Mouse (Mus musculus): ENCODE results near the gene Prm3. TPM values are rescaled to one million over a fixed set of nuclear protein-coding genes. Genes with fewer than 3 reads are reported as not detected.

Gene Prm3
- polyA plus RNA-seq, 1 experiment, result not detected

DNA sequence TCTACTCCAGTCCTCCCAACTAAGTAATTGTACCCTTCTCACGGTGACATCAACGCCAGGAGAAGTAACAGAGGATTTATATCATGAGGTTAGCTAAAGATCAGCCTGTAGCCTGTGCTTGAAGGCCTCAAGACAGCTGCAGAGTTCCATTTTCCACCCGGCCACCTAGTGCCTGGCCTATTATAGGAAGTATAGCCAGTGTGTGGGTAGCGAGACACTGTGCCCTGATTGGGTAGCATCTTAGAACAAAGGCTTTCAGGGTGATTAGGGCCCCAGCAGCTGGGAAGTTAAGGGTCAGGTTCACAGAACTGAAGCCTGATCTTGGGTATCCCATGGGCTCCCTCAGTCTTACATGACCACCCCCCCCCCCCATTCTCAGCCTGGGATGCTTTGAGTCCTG is 1.8 kb downstream of the Prm3 start:
- no peak for TF ChIP-seq POLR2A (IDR thresholded peaks at IDR 0.05; ENCODE audit: borderline replicate concordance, extremely low read depth, insufficient read depth, insufficient read length, poor library complexity, severe bottlenecking)
- no peak for TF ChIP-seq CTCF (IDR thresholded peaks at IDR 0.05; ENCODE audit: borderline replicate concordance, extremely low read depth, insufficient read depth, insufficient read length)
- no peak for DNase-seq (ENCODE audit: low read depth)

DNA sequence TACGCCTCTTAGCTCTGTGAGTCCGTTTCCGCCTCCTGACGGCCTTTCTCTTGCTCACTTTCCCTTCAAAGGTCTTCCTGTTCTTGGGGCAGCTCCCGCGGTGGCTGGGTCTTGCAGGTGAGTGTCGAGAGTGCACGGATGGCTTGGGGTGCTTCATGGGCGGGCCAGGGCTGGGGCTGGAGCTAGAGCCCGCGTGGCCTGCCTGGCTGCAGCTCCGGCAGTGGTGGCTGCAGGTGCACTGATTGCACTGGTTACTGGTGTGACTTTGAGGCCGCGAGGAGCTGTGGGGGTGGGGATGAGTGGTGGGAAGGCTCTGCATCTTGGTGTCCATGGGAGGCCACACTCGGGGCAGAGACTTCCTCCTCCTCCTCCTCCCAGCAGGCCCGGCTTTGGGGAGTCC is 2.4 kb downstream of the Prm3 start, which contains the start of gene Tnp2:
Gene Tnp2 (minus strand): TSS at position 390 of the 400 bp plus-strand sequence.
- no peak for DNase-seq (ENCODE audit: low read depth)
- TF ChIP-seq CTCF (IDR thresholded peaks at IDR 0.05; ENCODE audit: borderline replicate concordance, extremely low read depth, insufficient read depth, insufficient read length) (no peak), POLR2A (IDR thresholded peaks at IDR 0.05; ENCODE audit: borderline replicate concordance, extremely low read depth, insufficient read depth, insufficient read length, poor library complexity, severe bottlenecking) (no peak)

DNA sequence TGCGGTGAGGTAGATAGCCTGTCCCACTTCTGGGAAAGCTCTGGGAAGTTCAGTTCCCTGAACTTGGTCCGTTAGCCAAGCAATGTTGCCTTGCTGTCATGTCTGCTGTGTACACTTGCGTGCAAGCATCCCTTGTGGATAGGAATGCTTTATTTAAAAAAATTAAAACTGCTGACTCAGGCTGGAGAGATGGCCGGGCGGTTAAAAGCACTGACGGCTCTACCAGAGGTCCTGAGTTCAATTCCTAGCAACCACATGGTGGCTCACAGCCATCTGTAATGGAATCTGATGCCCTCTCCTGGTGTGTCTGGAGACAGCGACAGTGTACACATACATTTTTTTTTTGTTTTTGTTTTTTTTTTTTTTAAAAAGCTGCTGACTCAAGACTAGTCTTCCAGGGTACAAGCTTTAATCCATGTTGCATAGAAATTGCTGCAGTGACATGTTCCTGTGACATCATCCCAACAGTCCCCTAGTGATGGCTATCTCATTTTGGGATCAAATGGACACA is 3.1 kb downstream of the Prm3 start:
- DNase-seq (ENCODE audit: low read depth), result no peak
- TF ChIP-seq CTCF (IDR thresholded peaks at IDR 0.05; ENCODE audit: borderline replicate concordance, extremely low read depth, insufficient read depth, insufficient read length) (no peak), POLR2A (IDR thresholded peaks at IDR 0.05; ENCODE audit: borderline replicate concordance, extremely low read depth, insufficient read depth, insufficient read length, poor library complexity, severe bottlenecking) (no peak)

DNA sequence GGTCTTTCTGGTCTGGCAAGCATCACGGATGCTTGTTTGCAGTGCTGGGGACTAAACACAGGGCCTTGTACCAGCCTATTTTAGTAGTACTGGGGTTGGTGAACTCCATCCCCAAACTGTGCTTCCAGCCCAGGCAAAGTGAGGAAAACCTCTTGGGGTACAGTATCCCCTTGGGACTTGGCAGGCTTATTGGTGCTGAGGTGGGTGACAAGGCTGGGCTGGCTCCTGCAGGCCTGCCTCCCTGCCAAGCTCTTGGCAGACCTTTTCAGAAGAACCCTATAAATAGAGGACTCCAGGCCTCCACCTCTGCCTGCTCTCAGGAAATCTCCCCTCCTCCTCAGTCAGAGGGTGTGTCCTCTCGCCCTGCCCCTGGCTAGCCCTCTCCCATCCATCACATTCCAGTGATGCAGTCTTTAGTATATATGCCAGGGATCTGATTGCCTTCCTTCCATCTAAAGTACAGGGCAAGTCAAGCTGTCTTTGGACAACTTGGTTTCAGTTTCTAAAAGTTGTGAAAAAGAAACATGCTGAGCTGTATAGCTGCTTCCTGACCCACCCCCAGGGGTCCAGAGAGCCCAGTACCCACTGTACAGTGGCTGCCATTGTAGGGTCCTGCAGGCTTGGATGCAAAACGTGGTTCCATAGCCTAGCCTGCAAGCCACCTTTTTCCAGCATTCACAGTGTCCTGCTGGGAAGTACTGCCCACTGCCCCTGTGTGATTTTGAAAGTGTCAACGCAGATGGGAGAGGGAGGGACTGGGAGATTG is 3.7 kb downstream of the Prm3 start:
- no peak for DNase-seq (ENCODE audit: low read depth)
- TF ChIP-seq CTCF (IDR thresholded peaks at IDR 0.05; ENCODE audit: borderline replicate concordance, extremely low read depth, insufficient read depth, insufficient read length) (no peak), POLR2A (IDR thresholded peaks at IDR 0.05; ENCODE audit: borderline replicate concordance, extremely low read depth, insufficient read depth, insufficient read length, poor library complexity, severe bottlenecking) (no peak)

DNA sequence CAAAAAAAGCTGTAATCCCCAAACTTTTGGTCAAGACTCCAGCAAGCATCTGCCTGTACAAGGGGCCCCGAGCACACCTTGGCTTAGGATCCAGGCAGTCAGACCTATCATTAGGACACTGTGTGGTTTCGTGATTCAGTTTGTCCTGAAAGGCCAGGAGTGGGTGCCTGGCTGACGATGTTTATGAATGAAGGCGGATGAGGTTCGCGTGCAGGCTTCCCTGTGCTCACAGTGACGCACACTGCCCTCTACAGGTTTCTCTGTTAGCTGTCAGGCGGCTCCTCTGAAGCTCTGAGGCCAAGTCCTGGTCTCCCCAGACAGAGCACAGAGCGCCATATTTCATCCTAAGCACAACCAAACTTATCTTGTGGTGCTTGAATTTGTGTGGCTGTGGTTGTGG is 4.4 kb downstream of the Prm3 start:
- peak; percentile 95 for DNase-seq (ENCODE audit: low read depth)
- TF ChIP-seq CTCF (IDR thresholded peaks at IDR 0.05; ENCODE audit: borderline replicate concordance, extremely low read depth, insufficient read depth, insufficient read length) (peak; percentile 92), POLR2A (IDR thresholded peaks at IDR 0.05; ENCODE audit: borderline replicate concordance, extremely low read depth, insufficient read depth, insufficient read length, poor library complexity, severe bottlenecking) (no peak)

DNA sequence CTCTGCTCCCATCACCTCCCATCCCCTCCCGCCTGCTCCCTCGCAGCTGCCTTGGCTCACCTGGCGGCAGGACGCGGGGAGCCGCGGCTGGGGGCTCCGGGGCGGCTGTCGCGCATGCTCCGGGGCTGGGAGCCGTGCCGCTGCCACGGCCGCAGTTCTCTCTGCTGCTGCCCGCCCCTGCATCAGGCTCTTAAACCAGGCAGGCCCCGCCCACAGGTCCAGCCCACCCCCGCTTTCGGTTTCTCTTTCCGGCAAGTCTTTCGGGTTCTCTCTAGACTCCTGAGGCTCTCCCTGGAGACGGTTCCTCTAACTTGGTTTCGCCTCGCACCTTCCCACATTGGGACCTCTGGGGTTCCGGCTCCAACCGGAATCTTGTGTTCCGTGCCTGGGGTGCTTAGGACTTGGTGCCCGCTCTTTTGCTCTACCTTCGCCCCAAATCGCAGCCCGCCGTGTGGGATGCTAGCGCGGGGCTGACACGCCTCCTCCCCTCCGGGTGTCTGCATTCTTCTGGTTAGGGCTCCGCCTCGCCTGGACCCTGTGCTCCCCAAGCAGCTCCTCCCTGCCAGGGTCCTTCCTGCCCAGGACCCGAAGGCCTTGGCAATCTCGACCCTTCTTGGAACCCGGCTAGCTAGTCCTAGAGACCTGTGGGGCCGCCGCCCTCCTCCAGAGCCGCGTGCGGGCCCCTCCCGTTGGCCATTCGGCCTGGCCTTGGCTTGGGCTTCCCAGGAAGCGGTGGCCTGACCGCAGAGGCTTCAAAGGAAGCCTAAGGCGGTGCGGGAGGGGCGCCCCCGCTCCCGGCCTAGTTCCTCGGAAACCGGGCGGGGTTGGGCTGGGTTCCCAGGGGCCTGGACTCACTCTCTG is 5.1 kb downstream of the Prm3 start, which contains the start of gene Socs1:
Gene Socs1 (minus strand): TSS at position 166 of the 861 bp plus-strand sequence.
- DNase-seq (ENCODE audit: low read depth), result peak; percentile 96
- TF ChIP-seq POLR2A (IDR thresholded peaks at IDR 0.05; ENCODE audit: borderline replicate concordance, extremely low read depth, insufficient read depth, insufficient read length, poor library complexity, severe bottlenecking) (peak; percentile 77), CTCF (IDR thresholded peaks at IDR 0.05; ENCODE audit: borderline replicate concordance, extremely low read depth, insufficient read depth, insufficient read length) (no peak)

DNA sequence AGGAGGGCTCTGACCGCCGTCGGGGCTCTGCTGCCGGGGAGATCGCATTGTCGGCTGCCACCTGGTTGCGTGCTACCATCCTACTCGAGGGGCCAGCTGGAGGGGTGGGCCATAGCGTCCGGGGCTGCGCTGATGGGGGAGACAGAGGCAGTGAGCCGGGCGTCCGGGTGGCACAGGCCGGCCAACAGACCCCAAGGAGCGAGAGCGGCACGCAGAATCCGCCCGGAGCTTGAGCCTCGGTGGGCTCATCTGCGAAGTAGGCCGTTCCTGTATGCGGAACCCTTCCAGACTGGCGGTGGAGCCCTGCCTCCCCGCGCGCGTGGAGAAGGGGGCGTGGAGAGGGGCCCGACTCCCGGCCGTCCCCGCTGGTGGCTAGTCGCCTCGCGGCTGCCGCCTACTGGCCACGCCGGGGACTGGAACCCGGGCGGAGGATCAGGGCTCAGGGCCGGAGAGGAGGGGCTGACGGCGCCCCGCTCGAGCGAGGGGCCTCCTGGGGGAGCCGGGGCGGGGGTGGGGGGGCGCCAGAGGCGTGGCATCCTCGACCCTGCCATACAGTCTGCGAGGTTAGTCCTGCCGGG is 5.8 kb downstream of the Prm3 start:
- peak; percentile 92 for DNase-seq (ENCODE audit: low read depth)
- TF ChIP-seq POLR2A (IDR thresholded peaks at IDR 0.05; ENCODE audit: borderline replicate concordance, extremely low read depth, insufficient read depth, insufficient read length, poor library complexity, severe bottlenecking) (peak; percentile 34; the same call in 1 of the 2 replicates), CTCF (IDR thresholded peaks at IDR 0.05; ENCODE audit: borderline replicate concordance, extremely low read depth, insufficient read depth, insufficient read length) (peak; percentile 82)

DNA sequence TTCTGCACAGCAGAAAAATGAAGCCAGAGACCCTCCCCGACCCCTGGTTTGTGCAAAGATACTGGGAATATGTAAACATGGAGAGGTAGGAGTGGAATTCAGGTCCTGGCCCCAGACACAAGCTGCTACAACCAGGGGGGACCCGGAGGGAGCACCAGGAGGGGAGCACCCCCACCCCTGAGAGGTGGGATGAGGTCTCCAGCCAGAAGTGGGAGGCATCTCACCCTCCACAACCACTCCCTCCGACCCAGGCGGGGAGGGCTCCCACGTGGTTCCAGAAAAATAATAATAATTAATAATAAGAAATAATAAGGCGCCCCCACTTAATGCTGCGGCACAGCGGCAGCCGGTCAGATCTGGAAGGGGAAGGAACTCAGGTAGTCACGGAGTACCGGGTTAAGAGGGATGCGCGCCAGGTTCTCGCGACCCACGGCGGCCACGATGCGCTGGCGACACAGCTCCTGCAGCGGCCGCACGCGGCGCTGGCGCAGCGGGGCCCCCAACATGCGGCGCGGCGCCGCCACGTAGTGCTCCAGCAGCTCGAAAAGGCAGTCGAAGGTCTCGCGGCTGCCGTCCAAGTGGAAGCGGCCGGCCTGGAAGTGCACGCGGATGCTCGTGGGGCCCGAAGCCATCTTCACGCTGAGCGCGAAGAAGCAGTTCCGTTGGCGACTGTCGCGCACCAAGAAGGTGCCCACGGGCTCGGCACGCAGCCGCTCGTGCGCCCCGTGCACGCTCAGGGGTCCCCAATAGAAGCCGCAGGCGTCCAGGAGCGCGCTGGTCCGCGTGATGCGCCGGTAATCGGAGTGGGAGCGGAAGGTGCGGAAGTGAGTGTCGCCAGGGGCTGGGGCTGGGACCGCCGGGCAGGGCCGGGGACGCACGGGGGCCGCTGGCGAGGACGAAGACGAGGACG is 6.6 kb downstream of the Prm3 start:
- DNase-seq (ENCODE audit: low read depth), result peak; percentile 60
- peak; percentile 10; the same call in 1 of the 2 replicates for TF ChIP-seq CTCF (IDR thresholded peaks at IDR 0.05; ENCODE audit: borderline replicate concordance, extremely low read depth, insufficient read depth, insufficient read length)
- no peak for TF ChIP-seq POLR2A (IDR thresholded peaks at IDR 0.05; ENCODE audit: borderline replicate concordance, extremely low read depth, insufficient read depth, insufficient read length, poor library complexity, severe bottlenecking)

DNA sequence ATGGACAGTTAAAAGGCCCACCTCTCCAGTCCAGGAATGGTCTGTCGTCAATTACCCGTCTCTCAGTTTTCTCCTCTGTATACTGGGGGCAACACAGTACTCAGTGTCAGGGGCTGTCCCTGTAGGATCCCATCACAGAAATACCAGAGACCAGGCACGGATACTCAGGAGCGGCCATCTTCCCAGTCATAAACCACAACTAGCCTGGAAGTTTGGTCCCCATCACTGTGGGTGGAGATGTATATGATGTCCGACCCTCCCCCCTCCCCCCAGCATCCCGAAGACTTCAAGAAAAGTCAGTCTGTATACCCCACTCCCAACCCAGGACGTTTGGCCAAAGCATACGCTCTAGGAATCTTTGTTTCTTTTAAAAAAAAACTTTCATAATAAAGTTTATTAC is 7.3 kb downstream of the Prm3 start:
- TF ChIP-seq POLR2A (IDR thresholded peaks at IDR 0.05; ENCODE audit: borderline replicate concordance, extremely low read depth, insufficient read depth, insufficient read length, poor library complexity, severe bottlenecking), result no peak
- no peak for TF ChIP-seq CTCF (IDR thresholded peaks at IDR 0.05; ENCODE audit: borderline replicate concordance, extremely low read depth, insufficient read depth, insufficient read length)
- no peak for DNase-seq (ENCODE audit: low read depth)

DNA sequence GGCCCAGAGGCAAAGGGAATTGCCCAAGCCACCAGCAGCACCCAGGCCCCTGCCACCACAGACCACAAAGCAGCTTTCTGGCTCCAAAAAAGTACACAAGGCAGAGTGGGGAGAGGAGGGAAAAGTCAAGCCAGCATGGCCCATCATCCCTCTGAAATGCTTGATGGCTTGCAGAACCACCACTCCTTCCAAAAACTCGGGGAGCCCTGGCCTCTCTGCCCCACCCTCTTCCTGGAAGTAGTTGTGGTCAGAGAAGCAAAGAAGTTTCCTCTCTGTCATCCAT is 7.6 kb downstream of the Prm3 start:
- no peak for DNase-seq (ENCODE audit: low read depth)
- TF ChIP-seq CTCF (IDR thresholded peaks at IDR 0.05; ENCODE audit: borderline replicate concordance, extremely low read depth, insufficient read depth, insufficient read length) (no peak), POLR2A (IDR thresholded peaks at IDR 0.05; ENCODE audit: borderline replicate concordance, extremely low read depth, insufficient read depth, insufficient read length, poor library complexity, severe bottlenecking) (no peak)

All from brain, embryonic 14.5 days (tissue).